Mouse (Mus musculus) heart, embryonic 14.5 days (tissue): ENCODE measurements at regions not wholly inside any gene's neighbourhood (a gene's known extent, or its start where the extent isn't known, plus 50 kb on each side); places are given as distances from the start of the nearest gene placed in this dataset.

ENCODE experiments used
- ATAC-seq: fragments of 200-750 bp; cut with Nextera tagmentation; 2 replicates; pipeline ENCODE4 v1.8.0; 2017; ENCODE audit warnings: low read depth, moderate TSS enrichment; ENCODE audit not compliant: insufficient number of reproducible peaks, insufficient read depth, low FRiP score
- H3K27ac ChIP-seq, 2 experiments: fragments of 200-500 bp in 1 of 2; fragments of 300-500 bp in 1 of 2; sonication (generic) in 1 of 2; replicated peaks in 1 of 2; 2 replicates each; pipeline ENCODE4 v1.5.1; 2012 to 2014; ENCODE audit warnings: low read depth in 2 of 2, low read length in 2 of 2, control low read depth in 1 of 2, mild to moderate bottlenecking in 1 of 2, mixed read lengths in 1 of 2; ENCODE audit not compliant: control insufficient read depth in 1 of 2, insufficient read depth in 1 of 2
- H3K27me3 ChIP-seq: fragments of 300-500 bp; sonication (generic); 2 replicates; pipeline ENCODE4 v1.6.1; 2014; ENCODE audit warnings: mild to moderate bottlenecking, low read length, control low read depth; ENCODE audit not compliant: control insufficient read depth, insufficient read depth
- H3K36me3 ChIP-seq: fragments of 300-500 bp; sonication (generic); 2 replicates; pipeline ENCODE4 v1.6.1; 2014; ENCODE audit warnings: mild to moderate bottlenecking, control low read depth, low read length, mixed read lengths; ENCODE audit not compliant: control insufficient read depth, insufficient read depth
- H3K4me1 ChIP-seq, 2 experiments: fragments of 200-500 bp in 1 of 2; fragments of 300-500 bp in 1 of 2; sonication (generic) in 1 of 2; 2 replicates each; pipeline ENCODE4 v1.6.1; 2012 to 2014; ENCODE audit warnings: low read length in 2 of 2, control low read depth in 1 of 2, mixed read lengths in 1 of 2; ENCODE audit not compliant: control insufficient read depth in 2 of 2, insufficient read depth in 2 of 2
- H3K4me2 ChIP-seq: fragments of 300-500 bp; sonication (generic); 2 replicates; pipeline ENCODE4 v1.6.1; 2014; ENCODE audit warnings: mild to moderate bottlenecking, low read length
- H3K4me3 ChIP-seq, 2 experiments: fragments of 200-500 bp in 1 of 2; fragments of 300-500 bp in 1 of 2; sonication (generic) in 1 of 2; 2 replicates each; pipeline ENCODE4 v1.5.1; 2012 to 2014; ENCODE audit warnings: low read length in 2 of 2, mild to moderate bottlenecking in 2 of 2, control low read depth in 1 of 2, low read depth in 1 of 2, moderate library complexity in 1 of 2; ENCODE audit not compliant: control insufficient read depth in 1 of 2, insufficient read depth in 1 of 2
- H3K9ac ChIP-seq: fragments of 300-500 bp; sonication (generic); 2 replicates; pipeline ENCODE4 v1.6.1; 2014; ENCODE audit warnings: mild to moderate bottlenecking, low read length
- H3K9me3 ChIP-seq: fragments of 300-500 bp; sonication (generic); 2 replicates; pipeline ENCODE4 v1.6.1; 2016; ENCODE audit warnings: low read length, control low read depth; ENCODE audit not compliant: control insufficient read depth
- WGBS: fragments of 180-500 bp; shearing (Covaris S2); extraction: QIAGEN DNeasy Blood & Tissue Kit; methylation state at CpG from one replicate; pipeline ENCODE4 v1.1.7; 2014; 5-methylcytosine and 5-hydroxymethylcytosine counted together

GRCm38 (mm10) chr1:119304470-119304980, 117.5 kb downstream of the Inhbb start:
- no peak overlapping the region for H3K4me3 ChIP-seq
- no peak overlapping the region for H3K4me2 ChIP-seq
- H3K9ac ChIP-seq: no peak overlapping the region
- ATAC-seq: no peak
- H3K27ac ChIP-seq: no peak overlapping the region
- WGBS: 40% methylated on average over 9 of the region's 9 CpGs
- peaks cover 7 to 9% of the 10 kb centered on the region in 2 experiments; a peak in 3 of 4 replicates for H3K4me1 ChIP-seq
- no peaks in the 10 kb centered on the region for H3K9me3 ChIP-seq
- H3K36me3 ChIP-seq: no peaks in the 10 kb centered on the region
- no peaks in the 10 kb centered on the region for H3K27me3 ChIP-seq

GRCm38 (mm10) chr1:119302349-119302995, 119.6 kb downstream of the Inhbb start:
- no peak overlapping the region for H3K4me2 ChIP-seq
- no peaks in the 10 kb centered on the region for H3K9me3 ChIP-seq
- H3K4me1 ChIP-seq: no peaks in the 10 kb centered on the region; a peak in 1 of 4 replicates
- H3K4me3 ChIP-seq: no peak overlapping the region
- no peak overlapping the region for H3K27ac ChIP-seq
- no peak for ATAC-seq
- H3K9ac ChIP-seq: no peak overlapping the region
- no peaks in the 10 kb centered on the region for H3K36me3 ChIP-seq
- WGBS: 67% methylated on average over 7 of the region's 7 CpGs
- H3K27me3 ChIP-seq: no peaks in the 10 kb centered on the region

- H3K27ac ChIP-seq: no peak overlapping the region
- H3K4me1 ChIP-seq: no peaks in the 10 kb centered on the region; a peak in 1 of 4 replicates
- H3K9ac ChIP-seq: no peak overlapping the region
- H3K4me2 ChIP-seq: no peak overlapping the region
- no peaks in the 10 kb centered on the region for H3K36me3 ChIP-seq
- H3K4me3 ChIP-seq: no peak overlapping the region
- 86% methylated on average over 7 of the region's 7 CpGs for WGBS
- H3K27me3 ChIP-seq: no peaks in the 10 kb centered on the region
- no peak for ATAC-seq
- no peaks in the 10 kb centered on the region for H3K9me3 ChIP-seq
Observed at GRCm38 (mm10) chr1:119301931-119302330, 120.1 kb downstream of the Inhbb start.

GRCm38 (mm10) chr1:119301258-119301657, 120.8 kb downstream of the Inhbb start:
- WGBS: 94% methylated on average over 11 of the region's 11 CpGs
- no peak for ATAC-seq
- H3K9me3 ChIP-seq: no peaks in the 10 kb centered on the region

GRCm38 (mm10) chr1:119299842-119300752, 122.0 kb downstream of the Inhbb start:
- no peak overlapping the region for H3K27ac ChIP-seq
- no peak overlapping the region for H3K4me3 ChIP-seq
- no peak overlapping the region for H3K9ac ChIP-seq
- no peaks in the 10 kb centered on the region for H3K9me3 ChIP-seq
- WGBS: 53% methylated on average over 12 of the region's 12 CpGs
- H3K4me2 ChIP-seq: no peak overlapping the region
- H3K27me3 ChIP-seq: no peaks in the 10 kb centered on the region
- no peaks in the 10 kb centered on the region; a peak in 1 of 4 replicates for H3K4me1 ChIP-seq
- ATAC-seq: no peak
- no peaks in the 10 kb centered on the region for H3K36me3 ChIP-seq

More at GRCm38 (mm10) chr1:119301258-119301657, 120.8 kb downstream of the Inhbb start:
- H3K4me3 ChIP-seq: no peak overlapping the region
- no peaks in the 10 kb centered on the region; a peak in 1 of 4 replicates for H3K4me1 ChIP-seq
- H3K27ac ChIP-seq: no peak overlapping the region
- H3K36me3 ChIP-seq: no peaks in the 10 kb centered on the region
- no peaks in the 10 kb centered on the region for H3K27me3 ChIP-seq
- H3K4me2 ChIP-seq: no peak overlapping the region
- no peak overlapping the region for H3K9ac ChIP-seq

- Histone ChIP-seq H3K27ac (no peak overlapping the region), H3K27me3 (no peaks in the 10 kb centered on the region), H3K4me1 (no peaks in the 10 kb centered on the region; a peak in 1 of 4 replicates), H3K4me2 (no peak overlapping the region), H3K36me3 (no peaks in the 10 kb centered on the region), H3K4me3 (no peak overlapping the region), H3K9me3 (no peaks in the 10 kb centered on the region), H3K9ac (no peak overlapping the region)
- ATAC-seq: no peak
- WGBS: 82% methylated on average over 6 of the region's 6 CpGs
Observed at GRCm38 (mm10) chr1:119298696-119299230, 123.3 kb downstream of the Inhbb start.

- H3K27ac ChIP-seq: no peak overlapping the region
- H3K9ac ChIP-seq: no peak overlapping the region
- no peak overlapping the region for H3K4me3 ChIP-seq
- H3K9me3 ChIP-seq: no peaks in the 10 kb centered on the region
- 79% methylated on average over 8 of the region's 8 CpGs for WGBS
- no peaks in the 10 kb centered on the region for H3K27me3 ChIP-seq
- no peak for ATAC-seq
- no peaks in the 10 kb centered on the region; a peak in 1 of 4 replicates for H3K4me1 ChIP-seq
- H3K4me2 ChIP-seq: no peak overlapping the region
- H3K36me3 ChIP-seq: no peaks in the 10 kb centered on the region
Observed at GRCm38 (mm10) chr1:119295121-119295520, 126.9 kb downstream of the Inhbb start.
